Mouse (Mus musculus) lung, embryonic 15.5 days (tissue): Measurements from ENCODE around the gene Bst1. TPM values are rescaled to one million over a fixed set of nuclear protein-coding genes. Genes with fewer than 3 reads are reported as not detected.

Experiments used
- ATAC-seq: fragments of 200-750 bp; cut with Nextera tagmentation; 2 replicates; pipeline ENCODE4 v1.8.0; 2017; ENCODE audit warnings: moderate number of reproducible peaks, borderline replicate concordance; ENCODE audit not compliant: low FRiP score, low TSS enrichment; ENCODE audit errors: extremely low read depth
- H3K27ac ChIP-seq: fragments of 300-500 bp; sonication (generic); 2 replicates; pipeline ENCODE4 v1.5.1; 2015; ENCODE audit warnings: moderate library complexity, mild to moderate bottlenecking, inconsistent platforms
- H3K27me3 ChIP-seq: fragments of 300-500 bp; sonication (generic); 2 replicates; pipeline ENCODE4 v1.6.1; 2015; ENCODE audit warnings: inconsistent platforms
- H3K36me3 ChIP-seq: fragments of 300-500 bp; sonication (generic); 2 replicates; pipeline ENCODE4 v1.6.1; 2015; ENCODE audit warnings: inconsistent platforms
- H3K4me1 ChIP-seq: fragments of 300-500 bp; sonication (generic); 2 replicates; pipeline ENCODE4 v1.6.1; 2015; ENCODE audit warnings: inconsistent platforms
- H3K4me2 ChIP-seq: fragments of 300-500 bp; sonication (generic); 2 replicates; pipeline ENCODE4 v1.6.1; 2015; ENCODE audit warnings: inconsistent platforms, mild to moderate bottlenecking, moderate library complexity
- H3K4me3 ChIP-seq: fragments of 300-500 bp; sonication (generic); 2 replicates; pipeline ENCODE4 v1.5.1; 2015; ENCODE audit warnings: mild to moderate bottlenecking, inconsistent platforms
- H3K9ac ChIP-seq: fragments of 300-500 bp; sonication (generic); 2 replicates; pipeline ENCODE4 v1.6.1; 2015; ENCODE audit warnings: inconsistent platforms
- H3K9me3 ChIP-seq: fragments of 300-500 bp; sonication (generic); 2 replicates; pipeline ENCODE4 v1.6.1; 2016; ENCODE audit warnings: inconsistent platforms
- WGBS: fragments of 180-500 bp; shearing (Covaris S2); methylation state at CpG from one replicate; pipeline ENCODE4 v1.1.7; 2015; 5-methylcytosine and 5-hydroxymethylcytosine counted together
- polyA plus RNA-seq: library from polyadenylated mRNA; unstranded; fragments of >200 nt; fragmentation: Nextera tagmentation; extraction: Ambion mirVana; gene quantifications from 2 replicates; pipeline ENCODE4 v1.2.1, GENCODE M21; 2015

Gene Bst1
- polyA plus RNA-seq, 1 experiment from 2014 or later: 2.4 TPM

- H3K27ac ChIP-seq: no peak overlapping the region
- no peaks in the 10 kb centered on the region for H3K36me3 ChIP-seq
- H3K27me3 ChIP-seq: no peaks in the 10 kb centered on the region
- no peak for ATAC-seq
- no peaks in the 10 kb centered on the region for H3K9me3 ChIP-seq
- no peak overlapping the region for H3K4me3 ChIP-seq
- peaks cover 4% of the 10 kb centered on the region; the same call in 1 of the 2 replicates for H3K4me1 ChIP-seq
- WGBS: 67% methylated on average over 5 of the region's 5 CpGs
- no peak overlapping the region for H3K4me2 ChIP-seq
- no peak overlapping the region for H3K9ac ChIP-seq
Observed at GRCm38 (mm10) chr5:43845083-43845482, 26.4 kb downstream of the Bst1 start.

- no peak for ATAC-seq
- Histone ChIP-seq H3K36me3 (no peaks in the 10 kb centered on the region), H3K4me3 (no peak overlapping the region), H3K27ac (no peak overlapping the region), H3K9ac (no peak overlapping the region), H3K27me3 (no peaks in the 10 kb centered on the region), H3K9me3 (no peaks in the 10 kb centered on the region), H3K4me2 (no peak overlapping the region), H3K4me1 (peaks cover 4% of the 10 kb centered on the region; the same call in 1 of the 2 replicates)
- 43% methylated on average over 1 of the region's 1 CpGs for WGBS
Observed at GRCm38 (mm10) chr5:43845646-43846045, 27.0 kb downstream of the Bst1 start.

GRCm38 (mm10) chr5:43846227-43846626 is 27.5 kb downstream of the Bst1 start:
- ATAC-seq: no peak; the same call in 1 of the 2 replicates
- no peak overlapping the region for H3K4me2 ChIP-seq

GRCm38 (mm10) chr5:43847555-43847954 is 28.9 kb downstream of the Bst1 start:
- Histone ChIP-seq H3K9ac (no peak overlapping the region), H3K27ac (no peak overlapping the region), H3K4me1 (peaks cover 3% of the 10 kb centered on the region; the same call in 1 of the 2 replicates), H3K27me3 (no peaks in the 10 kb centered on the region), H3K4me3 (no peak overlapping the region), H3K36me3 (no peaks in the 10 kb centered on the region), H3K4me2 (no peak overlapping the region), H3K9me3 (no peaks in the 10 kb centered on the region)
- no peak for ATAC-seq

More at GRCm38 (mm10) chr5:43846227-43846626, 27.5 kb downstream of the Bst1 start:
- Histone ChIP-seq H3K9ac (no peak overlapping the region), H3K27me3 (no peaks in the 10 kb centered on the region), H3K36me3 (no peaks in the 10 kb centered on the region), H3K4me1 (peaks cover 4% of the 10 kb centered on the region; the same call in 1 of the 2 replicates), H3K4me3 (no peak overlapping the region), H3K27ac (no peak overlapping the region), H3K9me3 (no peaks in the 10 kb centered on the region)
- 13% methylated on average over 2 of the region's 2 CpGs for WGBS

- Histone ChIP-seq H3K4me2 (no peak overlapping the region), H3K9ac (no peak overlapping the region), H3K4me1 (no peaks in the 10 kb centered on the region), H3K9me3 (no peaks in the 10 kb centered on the region), H3K36me3 (no peaks in the 10 kb centered on the region), H3K27me3 (no peaks in the 10 kb centered on the region), H3K4me3 (no peak overlapping the region), H3K27ac (no peak overlapping the region)
- ATAC-seq: no peak
- 85% methylated on average over 3 of the region's 3 CpGs for WGBS
Observed at GRCm38 (mm10) chr5:43848275-43848674, 29.6 kb downstream of the Bst1 start.

- WGBS: 71% methylated on average over 11 of the region's 11 CpGs
- Histone ChIP-seq H3K27me3 (no peaks in the 10 kb centered on the region), H3K36me3 (no peaks in the 10 kb centered on the region), H3K27ac (peak overlapping the region; percentile 64), H3K9ac (no peak overlapping the region), H3K4me3 (no peak overlapping the region), H3K4me2 (no peak overlapping the region), H3K4me1 (peaks cover 7% of the 10 kb centered on the region; the same call in 1 of the 2 replicates), H3K9me3 (no peaks in the 10 kb centered on the region)
- ATAC-seq: peak; percentile 46; the same call in 1 of the 2 replicates
Observed at GRCm38 (mm10) chr5:43853096-43853867, 34.6 kb downstream of the Bst1 start.

GRCm38 (mm10) chr5:43853868-43854488 is 35.3 kb downstream of the Bst1 start:
- no peaks in the 10 kb centered on the region for H3K27me3 ChIP-seq
- no peak overlapping the region for H3K4me3 ChIP-seq
- H3K9ac ChIP-seq: no peak overlapping the region
- H3K27ac ChIP-seq: peak overlapping the region; percentile 64
- peaks cover 7% of the 10 kb centered on the region; the same call in 1 of the 2 replicates for H3K4me1 ChIP-seq
- no peaks in the 10 kb centered on the region for H3K36me3 ChIP-seq
- 74% methylated on average over 7 of the region's 7 CpGs for WGBS
- no peaks in the 10 kb centered on the region for H3K9me3 ChIP-seq
- no peak overlapping the region for H3K4me2 ChIP-seq
- ATAC-seq: no peak

GRCm38 (mm10) chr5:43855769-43856168 is 37.1 kb downstream of the Bst1 start:
- no peak overlapping the region for H3K4me3 ChIP-seq
- H3K36me3 ChIP-seq: no peaks in the 10 kb centered on the region
- WGBS: 10% methylated on average over 2 of the region's 2 CpGs
- ATAC-seq: no peak; the same call in 1 of the 2 replicates
- no peak overlapping the region for H3K4me2 ChIP-seq
- H3K4me1 ChIP-seq: peaks cover 7% of the 10 kb centered on the region; the same call in 1 of the 2 replicates
- no peaks in the 10 kb centered on the region for H3K27me3 ChIP-seq
- peak overlapping the region; percentile 37; the same call in 1 of the 2 replicates for H3K27ac ChIP-seq
- no peaks in the 10 kb centered on the region for H3K9me3 ChIP-seq
- no peak overlapping the region for H3K9ac ChIP-seq

- H3K4me1 ChIP-seq: peaks cover 7% of the 10 kb centered on the region; the same call in 1 of the 2 replicates
- ATAC-seq: no peak
- no peak overlapping the region for H3K27ac ChIP-seq
- no peak overlapping the region for H3K4me3 ChIP-seq
- WGBS: 64% methylated on average over 8 of the region's 8 CpGs
- H3K9ac ChIP-seq: no peak overlapping the region
- H3K4me2 ChIP-seq: no peak overlapping the region
- H3K9me3 ChIP-seq: no peaks in the 10 kb centered on the region
- no peaks in the 10 kb centered on the region for H3K27me3 ChIP-seq
- no peaks in the 10 kb centered on the region for H3K36me3 ChIP-seq
Observed at GRCm38 (mm10) chr5:43859663-43860062, 41.0 kb downstream of the Bst1 start.

GRCm38 (mm10) chr5:43860096-43860495 is 41.4 kb downstream of the Bst1 start:
- H3K9me3 ChIP-seq: no peaks in the 10 kb centered on the region
- H3K4me1 ChIP-seq: peaks cover 4% of the 10 kb centered on the region; the same call in 1 of the 2 replicates
- H3K27me3 ChIP-seq: no peaks in the 10 kb centered on the region
- WGBS: 88% methylated on average over 5 of the region's 5 CpGs
- H3K9ac ChIP-seq: no peak overlapping the region
- no peaks in the 10 kb centered on the region for H3K36me3 ChIP-seq
- H3K27ac ChIP-seq: no peak overlapping the region
- no peak overlapping the region for H3K4me2 ChIP-seq
- ATAC-seq: no peak
- H3K4me3 ChIP-seq: no peak overlapping the region

GRCm38 (mm10) chr5:43860670-43861431 is 42.2 kb downstream of the Bst1 start:
- 58% methylated on average over 5 of the region's 5 CpGs for WGBS
- Histone ChIP-seq H3K9me3 (no peaks in the 10 kb centered on the region), H3K36me3 (no peaks in the 10 kb centered on the region), H3K27ac (no peak overlapping the region), H3K27me3 (no peaks in the 10 kb centered on the region), H3K4me1 (peaks cover under 1% of the 10 kb centered on the region; the same call in 1 of the 2 replicates), H3K9ac (no peak overlapping the region), H3K4me2 (no peak overlapping the region), H3K4me3 (no peak overlapping the region)
- ATAC-seq: no peak
